Mouse (Mus musculus) liver, adult 2 months (tissue): Measurements from ENCODE around the gene Stn1.

Source experiments
- CTCF ChIP-seq: fragments of 200-500 bp; IDR thresholded peaks from 2 replicates; pipeline ENCODE4 v1.5.1; 2011; ENCODE audit warnings: low read depth, low read length, control low read depth
- POLR2A ChIP-seq: fragments of 200-500 bp; IDR thresholded peaks from 2 replicates; pipeline ENCODE4 v1.6.1; 2011; ENCODE audit warnings: low read length, control low read depth; ENCODE audit not compliant: insufficient read depth; ENCODE audit errors: extremely low read depth

- no peak for TF ChIP-seq CTCF
- no peak for TF ChIP-seq POLR2A
Observed at GRCm38 (mm10) chr19:47452682-47453081, 84.6 kb downstream of the Stn1 start.
